Mouse (Mus musculus) olfactory bulb, adult 2 months (tissue): ENCODE measurements around the gene Gm47985. TPM values are rescaled to one million over a fixed set of nuclear protein-coding genes. Genes with fewer than 3 reads are reported as not detected.
"Not testable (repeated sequence)": the region's sequence is repeated elsewhere in the genome, so short reads cannot be mapped to it uniquely, and the experiment has no call there.

Source experiments
- H3K27ac ChIP-seq: fragments of 200-500 bp; 2 replicates; pipeline ENCODE4 v1.5.1; 2012; ENCODE audit warnings: low read depth, low read length; ENCODE audit not compliant: insufficient read depth
- H3K4me1 ChIP-seq: fragments of 200-500 bp; 2 replicates; pipeline ENCODE4 v1.6.1; 2012; ENCODE audit warnings: low read length; ENCODE audit not compliant: control insufficient read depth, insufficient read depth
- H3K4me3 ChIP-seq: fragments of 200-500 bp; 2 replicates; pipeline ENCODE4 v1.5.1; 2012; ENCODE audit warnings: mild to moderate bottlenecking, low read depth, low read length, moderate library complexity; ENCODE audit not compliant: insufficient read depth
- CTCF ChIP-seq: fragments of 200-500 bp; IDR thresholded peaks from 2 replicates; pipeline ENCODE4 v1.5.1; 2012; ENCODE audit warnings: low read depth, mild to moderate bottlenecking, low read length, moderate library complexity; ENCODE audit not compliant: insufficient read depth
- POLR2A ChIP-seq: fragments of 200-500 bp; IDR thresholded peaks from 2 replicates; pipeline ENCODE4 v1.6.1; 2012; ENCODE audit warnings: mild to moderate bottlenecking, low read depth, low read length, moderate library complexity; ENCODE audit not compliant: insufficient read depth
- WGBS: fragments of 180-500 bp; shearing (Covaris S2); methylation state at CpG from one replicate; pipeline ENCODE4 v1.1.7; 2018; 5-methylcytosine and 5-hydroxymethylcytosine counted together
- polyA plus RNA-seq: library from polyadenylated mRNA; stranded (reverse); fragments of >200 nt; gene quantifications from 2 replicates; pipeline ENCODE4 v1.2.4, GENCODE M21; 2012; ENCODE audit warnings: low replicate concordance; ENCODE audit not compliant: missing spikeins, insufficient read depth, insufficient read length

Gene Gm47985
- polyA plus RNA-seq, 1 experiment: not detected

DNA sequence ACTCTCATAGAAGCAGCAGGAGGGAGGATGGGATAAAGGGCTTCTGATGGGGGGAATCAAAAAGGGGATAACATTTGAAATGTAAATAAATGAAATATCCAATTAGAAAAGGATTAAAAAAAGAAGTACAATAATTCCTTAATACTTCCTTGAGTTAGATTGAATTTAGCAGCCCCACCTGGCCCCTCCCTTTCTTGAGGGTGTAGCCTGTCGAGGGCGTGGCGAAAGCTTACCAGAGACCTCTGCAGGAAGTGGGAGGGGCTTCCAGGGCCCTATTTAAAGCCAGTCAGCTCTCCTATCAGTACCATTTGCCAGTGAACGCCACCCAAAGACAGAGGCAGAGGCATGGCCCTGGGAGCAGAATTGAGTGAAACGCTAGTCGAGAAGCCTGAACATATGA lies 21.5 kb downstream of the Gm47985 start, which contains the start of gene 3110040M04Rik:
TSS of gene 3110040M04Rik (plus strand) at position 304 of the 400 bp plus-strand sequence.
- WGBS: no CpG with 5 or more reads among the region's 6 CpGs
- not testable (repeated sequence) for H3K4me1 ChIP-seq, H3K4me3 ChIP-seq, H3K27ac ChIP-seq

DNA sequence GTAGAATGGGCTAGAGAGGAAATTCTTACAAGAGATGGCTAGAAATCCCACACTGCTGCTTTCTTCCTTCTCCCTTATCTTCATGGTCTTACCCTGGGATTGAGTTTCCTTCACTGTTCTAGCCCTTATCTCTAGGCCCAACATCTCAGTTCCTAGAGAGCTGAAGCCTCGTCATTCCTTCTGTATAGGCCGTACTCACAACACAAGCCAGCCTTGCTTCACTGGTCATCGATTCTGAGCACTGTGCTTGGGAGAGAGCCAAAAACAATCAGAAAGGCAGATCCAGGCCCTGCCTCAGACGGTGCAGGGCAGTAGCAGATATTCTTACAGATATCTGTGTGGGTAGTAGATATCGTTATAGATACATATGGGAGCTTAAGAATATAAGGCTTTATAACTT lies 26.2 kb downstream of the Gm47985 start:
- WGBS: 80% methylated on average over 4 of the region's 5 CpGs
- not testable (repeated sequence) for H3K27ac ChIP-seq, H3K4me1 ChIP-seq, H3K4me3 ChIP-seq

DNA sequence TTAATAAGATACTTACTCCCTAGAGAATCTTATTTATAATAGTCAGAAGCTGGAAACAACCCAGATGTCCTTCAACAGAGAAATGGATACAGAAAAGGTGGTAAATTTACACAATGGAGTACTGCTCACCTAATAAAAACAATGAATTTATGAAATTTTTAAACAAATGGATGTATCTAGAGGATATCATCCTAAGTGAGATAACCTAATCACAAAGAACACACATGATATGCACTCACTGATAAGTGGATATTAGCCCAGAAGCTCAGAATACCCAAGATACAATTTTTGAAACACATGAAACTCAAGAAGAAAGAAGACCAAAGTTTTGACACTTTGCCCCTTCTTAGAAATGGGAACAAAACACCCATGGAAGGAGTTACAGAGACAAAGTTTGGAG lies 26.6 kb downstream of the Gm47985 start:
- not testable (repeated sequence) for H3K4me1 ChIP-seq, H3K27ac ChIP-seq, H3K4me3 ChIP-seq

GRCm38 (mm10) chr1:151209824-151210355 lies 27.6 kb downstream of the Gm47985 start, which contains the start of gene Gm47996:
TSS of gene Gm47996 (plus strand) at chr1:151210131.
- WGBS: 99% methylated on average over 5 of the region's 8 CpGs
- not testable (repeated sequence) for H3K4me3 ChIP-seq, H3K27ac ChIP-seq, H3K4me1 ChIP-seq

- H3K27ac ChIP-seq, H3K4me1 ChIP-seq, H3K4me3 ChIP-seq: not testable (repeated sequence)
- 97% methylated on average over 5 of the region's 5 CpGs for WGBS
These were observed 29.3 kb downstream of the Gm47985 start for GRCm38 (mm10) chr1:151211666-151212065.

DNA sequence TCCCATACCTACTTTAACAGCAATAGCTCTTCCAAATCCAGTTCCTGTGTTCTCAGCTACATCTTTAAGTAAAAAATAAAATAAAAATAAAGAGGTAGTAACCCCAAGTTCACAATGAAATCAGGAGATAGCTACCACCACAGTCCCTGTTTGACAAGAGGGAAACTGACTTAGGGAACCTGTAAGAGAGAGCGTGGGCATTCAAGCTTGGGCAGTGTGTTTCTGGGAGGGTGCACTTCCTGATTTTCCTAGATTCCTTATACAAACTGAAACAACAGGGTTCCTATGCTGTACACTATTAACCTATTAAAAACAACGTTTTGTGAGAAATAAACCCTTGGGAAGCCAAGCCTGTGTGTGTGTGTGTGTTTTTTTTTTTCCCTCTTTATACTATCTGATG lies 32.5 kb downstream of the Gm47985 start:
- H3K4me1 ChIP-seq: peaks cover 3% of the 10 kb centered on the region; the same call in 1 of the 2 replicates
- H3K4me3 ChIP-seq: no peak overlapping the region
- H3K27ac ChIP-seq: no peak overlapping the region
- WGBS: 75% methylated on average over 2 of the region's 2 CpGs
- TF ChIP-seq POLR2A (no peak), CTCF (no peak)

DNA sequence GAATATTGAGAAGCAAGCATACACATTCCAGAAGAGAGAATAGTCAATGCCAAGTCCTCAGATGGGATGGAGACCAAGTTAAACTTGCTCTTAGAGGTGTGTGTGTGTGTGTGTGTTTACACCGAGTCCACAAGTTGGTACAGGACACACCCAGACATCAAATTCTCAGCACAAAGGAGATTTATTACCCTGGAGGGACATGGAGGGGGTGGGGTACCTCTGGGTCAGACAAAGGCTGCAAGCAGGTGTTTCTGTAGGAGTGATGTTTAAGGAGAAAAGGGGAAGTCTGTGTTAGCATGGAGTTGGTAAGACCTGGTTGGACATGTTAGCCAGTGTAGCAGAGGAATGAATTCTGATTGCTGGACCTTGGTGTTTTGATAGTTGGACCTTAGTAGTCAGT lies 33.6 kb downstream of the Gm47985 start:
- Histone ChIP-seq H3K4me1 (peaks cover 3% of the 10 kb centered on the region; the same call in 1 of the 2 replicates), H3K4me3 (no peak overlapping the region), H3K27ac (no peak overlapping the region)
- TF ChIP-seq CTCF (no peak), POLR2A (no peak)
- 84% methylated on average over 1 of the region's 1 CpGs for WGBS

DNA sequence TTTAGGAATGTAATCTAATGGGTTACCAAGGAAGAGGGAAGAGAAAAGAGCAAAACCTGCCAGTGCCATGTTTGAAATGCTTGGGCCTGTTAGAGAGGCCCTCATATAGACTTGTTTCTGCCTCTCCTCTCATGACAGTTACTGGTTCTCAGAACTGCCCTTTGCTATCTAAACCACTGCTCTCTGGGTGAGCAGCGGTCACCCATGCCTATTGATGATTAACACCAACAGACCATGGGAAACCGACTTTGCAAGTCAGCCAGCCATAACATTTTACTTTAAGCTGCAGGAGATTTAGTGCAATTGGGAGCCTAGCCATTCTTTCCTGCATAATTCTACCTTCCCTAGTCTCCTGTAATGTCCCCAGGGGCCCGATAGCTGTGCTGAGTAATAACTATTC lies 34.1 kb downstream of the Gm47985 start:
- H3K4me3 ChIP-seq: no peak overlapping the region
- H3K4me1 ChIP-seq: peaks cover 3% of the 10 kb centered on the region; the same call in 1 of the 2 replicates
- H3K27ac ChIP-seq: no peak overlapping the region
- WGBS: 87% methylated on average over 3 of the region's 3 CpGs
- TF ChIP-seq CTCF: no peak
- TF ChIP-seq POLR2A: no peak

GRCm38 (mm10) chr1:151219045-151219444 lies 36.7 kb downstream of the Gm47985 start:
- Histone ChIP-seq H3K4me1 (peaks cover 3% of the 10 kb centered on the region; the same call in 1 of the 2 replicates), H3K27ac (no peak overlapping the region), H3K4me3 (no peak overlapping the region)
- no peak for TF ChIP-seq CTCF
- no peak for TF ChIP-seq POLR2A
- 93% methylated on average over 5 of the region's 5 CpGs for WGBS

DNA sequence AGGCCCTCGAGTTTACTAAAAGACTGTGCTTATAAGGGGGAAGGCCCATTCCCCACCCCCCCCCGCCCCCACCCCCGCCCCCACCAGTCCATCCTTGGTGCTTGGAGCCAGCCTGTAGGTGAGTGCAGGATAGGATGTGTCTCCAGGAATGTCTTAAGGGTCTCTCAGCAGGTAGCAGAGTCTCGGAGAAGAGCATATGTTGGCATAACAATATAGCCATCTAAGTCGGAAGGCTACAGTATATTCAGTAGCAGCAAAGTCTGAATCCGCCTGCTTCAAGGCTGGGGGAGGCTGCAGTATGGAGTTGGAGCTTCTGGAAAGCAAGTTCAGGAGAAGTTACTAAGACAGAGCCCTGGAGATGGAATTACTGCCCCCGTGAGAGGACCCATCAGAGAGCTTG lies 37.8 kb downstream of the Gm47985 start:
- no peaks in the 10 kb centered on the region for H3K4me1 ChIP-seq
- TF ChIP-seq CTCF: no peak
- no peak for TF ChIP-seq POLR2A
- no peak overlapping the region for H3K4me3 ChIP-seq
- 89% methylated on average over 7 of the region's 7 CpGs for WGBS
- no peak overlapping the region for H3K27ac ChIP-seq
